Mouse (Mus musculus) spleen, adult 18-20 months (tissue): ENCODE measurements around the gene Samd8.
A peak's percentile ranks its signal among the peaks of the same experiment; 100 is the strongest.

ENCODE experiments used
- DNase-seq, 2 experiments: peaks; one replicate each; pipeline ENCODE4 v3.0.0; 2022; ENCODE audit warnings: mixed read lengths in 2 of 2

Samd8 gene

GRCm38 (mm10) chr14:21831830-21832403 lies 81.6 kb downstream of the Samd8 start:
- no peak for DNase-seq

GRCm38 (mm10) chr14:21838336-21839017 lies 88.1 kb downstream of the Samd8 start:
- DNase-seq = no peak

- DNase-seq = no peak
These were observed 91.7 kb downstream of the Samd8 start for GRCm38 (mm10) chr14:21841819-21842592.

GRCm38 (mm10) chr14:21843263-21843662 lies 92.9 kb downstream of the Samd8 start:
- DNase-seq = no peak

- no peak for DNase-seq
These were observed 96.6 kb downstream of the Samd8 start for GRCm38 (mm10) chr14:21846827-21847380.

GRCm38 (mm10) chr14:21847381-21848165 lies 97.2 kb downstream of the Samd8 start:
- peak; percentile 35 to 42 for DNase-seq
